Mouse (Mus musculus) brain, embryonic 14.5 days (tissue): ENCODE measurements at regions not wholly inside any gene's neighbourhood (a gene's known extent, or its start where the extent isn't known, plus 50 kb on each side); places are given as distances from the start of the nearest gene placed in this dataset.

Experiments
- CTCF ChIP-seq: fragments of 200-500 bp; IDR thresholded peaks from 2 replicates; pipeline ENCODE4 v1.5.1; 2012; ENCODE audit warnings: inconsistent platforms, mild to moderate bottlenecking, moderate library complexity, borderline replicate concordance; ENCODE audit not compliant: insufficient read depth, insufficient read length; ENCODE audit errors: extremely low read depth
- POLR2A ChIP-seq: fragments of 200-500 bp; IDR thresholded peaks from 2 replicates; pipeline ENCODE4 v1.6.1; 2012; ENCODE audit warnings: mild to moderate bottlenecking, inconsistent platforms, borderline replicate concordance; ENCODE audit not compliant: poor library complexity, insufficient read depth, insufficient read length, severe bottlenecking; ENCODE audit errors: extremely low read depth

- TF ChIP-seq CTCF, result no peak
- no peak for TF ChIP-seq POLR2A
These were observed 127.8 kb upstream of the Sesn3 start for GRCm38 (mm10) chr9:14147088-14147487.
